Mouse (Mus musculus) midbrain, embryonic 10.5 days (tissue): ENCODE measurements at regions not wholly inside any gene's neighbourhood (a gene's known extent, or its start where the extent isn't known, plus 50 kb on each side); places are given as distances from the start of the nearest gene placed in this dataset.
A peak's percentile ranks its signal among the peaks of the same experiment; 100 is the strongest.

Experiments
- DNase-seq: peaks from one replicate; pipeline ENCODE4 v3.0.0-alpha.2; 2017; ENCODE audit warnings: low spot score
- H3K27ac ChIP-seq: fragments of 300-500 bp; sonication (generic); replicated peaks from 2 replicates; pipeline ENCODE4 v1.5.1; 2016; ENCODE audit warnings: mild to moderate bottlenecking
- H3K27me3 ChIP-seq: fragments of 300-500 bp; sonication (generic); 2 replicates; pipeline ENCODE4 v1.6.1; 2016; ENCODE audit warnings: low read depth, mild to moderate bottlenecking; ENCODE audit not compliant: poor library complexity, severe bottlenecking
- H3K36me3 ChIP-seq: fragments of 300-500 bp; sonication (generic); 2 replicates; pipeline ENCODE4 v1.6.1; 2016; ENCODE audit warnings: mild to moderate bottlenecking, moderate library complexity
- H3K4me1 ChIP-seq: fragments of 300-500 bp; sonication (generic); 2 replicates; pipeline ENCODE4 v1.6.1; 2016
- H3K4me3 ChIP-seq: fragments of 300-500 bp; sonication (generic); 2 replicates; pipeline ENCODE4 v1.5.1; 2016; ENCODE audit warnings: mild to moderate bottlenecking, moderate library complexity
- H3K9me3 ChIP-seq: fragments of 300-500 bp; sonication (generic); replicated peaks from 2 replicates; pipeline ENCODE4 v1.6.1; 2016; ENCODE audit warnings: mild to moderate bottlenecking
- WGBS: fragments of 180-500 bp; shearing (Covaris S2); methylation state at CpG from one replicate; pipeline ENCODE4 v1.1.7; 2016; 5-methylcytosine and 5-hydroxymethylcytosine counted together

DNA sequence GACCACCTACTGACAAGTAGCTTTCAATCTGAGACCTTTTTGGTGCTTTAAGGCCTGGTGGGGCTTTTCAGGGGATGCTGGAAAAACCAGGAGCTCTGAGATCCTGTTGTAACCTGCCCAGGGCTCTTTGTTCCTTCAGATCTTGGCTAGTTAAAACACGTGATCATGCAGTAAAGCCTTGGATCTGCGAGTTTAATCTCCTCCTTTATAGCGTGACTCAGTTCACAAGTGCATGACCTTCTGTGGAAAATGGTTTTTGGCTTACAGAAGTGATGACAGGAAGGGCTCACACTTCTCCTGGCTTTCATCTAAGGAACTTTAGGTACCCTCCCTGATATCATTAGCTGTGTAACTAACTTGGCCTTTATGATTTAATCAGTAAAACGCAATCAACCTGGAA lies 343.1 kb upstream of the Pitrm1 start:
- H3K27ac ChIP-seq, result no peak overlapping the region
- no peaks in the 10 kb centered on the region; the same call in 1 of the 2 replicates for H3K4me1 ChIP-seq
- H3K9me3 ChIP-seq, result no peaks in the 10 kb centered on the region
- whole genome bisulfite sequencing, result 77% methylated on average over 4 of the region's 4 CpGs
- no peak overlapping the region for H3K4me3 ChIP-seq
- DNase-seq, result no peak
- no peaks in the 10 kb centered on the region for H3K27me3 ChIP-seq
- H3K36me3 ChIP-seq, result no peaks in the 10 kb centered on the region

DNA sequence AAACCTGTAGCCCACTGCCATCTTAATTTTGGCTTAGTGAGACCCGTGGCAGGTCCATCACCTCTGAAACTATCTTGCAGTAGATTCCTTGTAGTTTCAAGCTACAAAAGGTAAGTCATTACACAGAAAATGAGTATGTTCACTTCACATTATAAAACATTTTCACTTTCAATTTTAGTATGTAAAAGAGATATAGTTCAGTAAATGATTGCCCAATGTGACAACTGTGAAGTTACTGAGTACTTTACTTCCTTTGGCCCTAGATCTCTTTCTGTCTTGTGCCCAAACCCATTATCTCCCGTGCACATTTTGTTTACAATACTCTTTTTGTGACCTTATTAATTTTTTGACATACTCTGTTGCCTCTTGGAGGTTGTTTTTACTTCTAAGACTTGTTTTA lies 335.4 kb upstream of the Pitrm1 start:
- Histone ChIP-seq H3K4me1 (no peaks in the 10 kb centered on the region), H3K9me3 (no peaks in the 10 kb centered on the region), H3K27ac (no peak overlapping the region), H3K36me3 (no peaks in the 10 kb centered on the region), H3K27me3 (no peaks in the 10 kb centered on the region), H3K4me3 (no peak overlapping the region)
- 79% methylated on average over 2 of the region's 2 CpGs for WGBS
- no peak for DNase-seq

GRCm38 (mm10) chr13:6214189-6214588 lies 333.8 kb upstream of the Pitrm1 start:
- H3K4me1 ChIP-seq, result no peaks in the 10 kb centered on the region
- no peak overlapping the region for H3K4me3 ChIP-seq
- 98% methylated on average over 2 of the region's 2 CpGs for WGBS
- no peak for DNase-seq
- no peaks in the 10 kb centered on the region for H3K9me3 ChIP-seq
- no peak overlapping the region for H3K27ac ChIP-seq
- H3K36me3 ChIP-seq, result no peaks in the 10 kb centered on the region
- no peaks in the 10 kb centered on the region for H3K27me3 ChIP-seq

GRCm38 (mm10) chr13:6226087-6226643 lies 321.8 kb upstream of the Pitrm1 start:
- Histone ChIP-seq H3K9me3 (no peaks in the 10 kb centered on the region), H3K27ac (no peak overlapping the region), H3K4me1 (peaks cover 8% of the 10 kb centered on the region; the same call in 1 of the 2 replicates), H3K36me3 (no peaks in the 10 kb centered on the region), H3K4me3 (no peak overlapping the region), H3K27me3 (no peaks in the 10 kb centered on the region)
- WGBS, result 84% methylated on average over 7 of the region's 7 CpGs
- no peak for DNase-seq

- H3K27ac ChIP-seq, result no peak overlapping the region
- peaks cover 5% of the 10 kb centered on the region; the same call in 1 of the 2 replicates for H3K27me3 ChIP-seq
- no peaks in the 10 kb centered on the region for H3K9me3 ChIP-seq
- no peak for DNase-seq
- no peaks in the 10 kb centered on the region for H3K36me3 ChIP-seq
- 0 out of 2 replicates have a peak, but pooled peaks cover under 1% of the 10 kb centered on the region for H3K4me1 ChIP-seq
- 93% methylated on average over 1 of the region's 1 CpGs for WGBS
- no peak overlapping the region for H3K4me3 ChIP-seq
These were observed 319.7 kb upstream of the Pitrm1 start for GRCm38 (mm10) chr13:6228278-6228677.

GRCm38 (mm10) chr13:6235394-6235793 lies 312.6 kb upstream of the Pitrm1 start:
- Histone ChIP-seq H3K36me3 (no peaks in the 10 kb centered on the region), H3K27me3 (peaks cover 53% of the 10 kb centered on the region), H3K27ac (no peak overlapping the region), H3K9me3 (no peaks in the 10 kb centered on the region), H3K4me3 (no peak overlapping the region), H3K4me1 (no peaks in the 10 kb centered on the region)
- no peak for DNase-seq
- WGBS, result 81% methylated on average over 1 of the region's 1 CpGs

- DNase-seq, result no peak
- H3K36me3 ChIP-seq, result no peaks in the 10 kb centered on the region
- H3K4me3 ChIP-seq, result no peak overlapping the region
- H3K27me3 ChIP-seq, result peaks cover 55% of the 10 kb centered on the region
- H3K27ac ChIP-seq, result no peak overlapping the region
- WGBS, result 87% methylated on average over 8 of the region's 8 CpGs
- H3K4me1 ChIP-seq, result peaks cover 6% of the 10 kb centered on the region; the same call in 1 of the 2 replicates
- H3K9me3 ChIP-seq, result no peaks in the 10 kb centered on the region
These were observed 311.4 kb upstream of the Pitrm1 start for GRCm38 (mm10) chr13:6236503-6236902.

GRCm38 (mm10) chr13:6237201-6237600 lies 310.7 kb upstream of the Pitrm1 start:
- H3K9me3 ChIP-seq, result no peaks in the 10 kb centered on the region
- 84% methylated on average over 3 of the region's 3 CpGs for WGBS
- H3K36me3 ChIP-seq, result no peaks in the 10 kb centered on the region
- H3K4me3 ChIP-seq, result no peak overlapping the region
- H3K27ac ChIP-seq, result no peak overlapping the region
- H3K27me3 ChIP-seq, result peaks cover 62% of the 10 kb centered on the region
- H3K4me1 ChIP-seq, result peaks cover 6% of the 10 kb centered on the region; the same call in 1 of the 2 replicates
- no peak for DNase-seq

DNA sequence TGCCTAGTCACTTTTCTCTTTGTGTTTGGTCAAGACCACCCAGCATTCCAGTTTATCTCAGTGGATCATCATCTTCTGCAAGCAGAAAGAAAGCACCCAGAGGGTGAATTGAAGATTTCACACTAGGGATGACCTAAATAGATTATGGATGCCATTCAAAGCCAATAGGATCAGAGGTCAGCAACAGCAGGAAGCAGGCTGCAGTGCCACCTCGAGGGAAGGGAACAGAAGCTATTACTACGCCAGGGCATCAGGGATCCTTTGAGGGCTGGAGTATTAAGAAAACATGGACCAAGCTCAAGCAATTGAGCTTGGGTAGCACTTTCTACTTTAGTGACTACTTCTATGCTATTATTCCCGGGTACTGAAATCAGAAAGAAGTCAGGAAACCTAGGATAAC lies 307.1 kb upstream of the Pitrm1 start:
- DNase-seq, result peak; percentile 24
- Histone ChIP-seq H3K27ac (no peak overlapping the region), H3K4me3 (no peak overlapping the region), H3K36me3 (no peaks in the 10 kb centered on the region), H3K27me3 (peaks cover 73% of the 10 kb centered on the region), H3K9me3 (no peaks in the 10 kb centered on the region), H3K4me1 (peaks cover 6% of the 10 kb centered on the region; the same call in 1 of the 2 replicates)
- 33% methylated on average over 3 of the region's 3 CpGs for WGBS

DNA sequence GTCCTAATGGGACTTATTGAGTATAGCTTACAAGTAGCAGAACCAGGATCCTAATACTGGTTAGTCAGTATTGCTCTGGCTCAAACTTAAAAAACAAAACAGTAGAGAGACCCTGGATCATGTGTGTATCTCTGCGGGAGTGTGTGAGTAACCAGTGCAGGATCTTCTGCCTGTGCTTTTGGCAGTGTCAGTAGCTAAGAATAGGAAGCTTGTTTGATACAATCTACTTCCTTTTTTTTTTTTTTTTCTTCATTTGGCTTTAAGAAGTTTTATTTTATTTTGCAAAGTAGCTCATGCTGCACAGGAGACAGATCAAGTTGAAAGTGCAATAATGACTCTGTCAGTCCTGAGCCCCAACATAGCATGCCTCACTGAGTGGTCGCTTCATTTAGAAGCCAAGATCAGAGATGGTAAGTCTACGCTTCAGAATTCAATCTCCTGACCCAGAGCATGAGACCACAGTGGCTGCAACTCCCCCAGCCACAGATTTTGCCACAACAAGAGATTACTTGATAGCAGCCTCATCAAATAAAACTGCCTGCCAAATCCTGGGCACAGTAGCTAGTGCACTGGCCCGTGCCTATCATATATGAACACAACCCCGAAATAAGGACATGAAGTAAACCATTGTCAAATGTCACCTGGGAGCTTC lies 306.4 kb upstream of the Pitrm1 start:
- H3K27ac ChIP-seq, result no peak overlapping the region
- peaks cover 66% of the 10 kb centered on the region for H3K27me3 ChIP-seq
- H3K4me3 ChIP-seq, result no peak overlapping the region
- 89% methylated on average over 5 of the region's 5 CpGs for WGBS
- H3K4me1 ChIP-seq, result peaks cover 6% of the 10 kb centered on the region; the same call in 1 of the 2 replicates
- H3K36me3 ChIP-seq, result no peaks in the 10 kb centered on the region
- DNase-seq, result no peak
- no peaks in the 10 kb centered on the region for H3K9me3 ChIP-seq

- H3K4me1 ChIP-seq, result peaks cover 11% of the 10 kb centered on the region; the same call in 1 of the 2 replicates
- no peak for DNase-seq
- H3K27ac ChIP-seq, result 0 out of 2 replicates have a peak overlapping the region, but pooled peaks have one; percentile 38
- H3K9me3 ChIP-seq, result no peaks in the 10 kb centered on the region
- H3K36me3 ChIP-seq, result no peaks in the 10 kb centered on the region
- no peak overlapping the region for H3K4me3 ChIP-seq
- 90% methylated on average over 3 of the region's 3 CpGs for WGBS
- H3K27me3 ChIP-seq, result peaks cover 8% of the 10 kb centered on the region
These were observed 297.8 kb upstream of the Pitrm1 start for GRCm38 (mm10) chr13:6250106-6250505.

- WGBS, result 80% methylated on average over 4 of the region's 4 CpGs
- no peaks in the 10 kb centered on the region for H3K27me3 ChIP-seq
- H3K4me1 ChIP-seq, result peaks cover 11% of the 10 kb centered on the region; the same call in 1 of the 2 replicates
- H3K9me3 ChIP-seq, result no peaks in the 10 kb centered on the region
- peak overlapping the region; percentile 38 for H3K27ac ChIP-seq
- no peak for DNase-seq
- H3K36me3 ChIP-seq, result no peaks in the 10 kb centered on the region
- H3K4me3 ChIP-seq, result no peak overlapping the region
These were observed 296.7 kb upstream of the Pitrm1 start for GRCm38 (mm10) chr13:6251025-6251862.

GRCm38 (mm10) chr13:6252100-6252499 lies 295.8 kb upstream of the Pitrm1 start:
- H3K9me3 ChIP-seq, result no peaks in the 10 kb centered on the region
- H3K4me1 ChIP-seq, result peaks cover 11% of the 10 kb centered on the region; the same call in 1 of the 2 replicates
- no peaks in the 10 kb centered on the region for H3K36me3 ChIP-seq
- no peak for DNase-seq
- no peak overlapping the region for H3K4me3 ChIP-seq
- no peak overlapping the region for H3K27ac ChIP-seq
- no peaks in the 10 kb centered on the region for H3K27me3 ChIP-seq
- WGBS, result 86% methylated on average over 3 of the region's 3 CpGs
